Mouse (Mus musculus): ENCODE measurements around the gene 1110032A03Rik. TPM values are rescaled to one million over a fixed set of nuclear protein-coding genes. Genes with fewer than 3 reads are reported as not detected.

The 1110032A03Rik gene
- polyA plus RNA-seq, 1 experiment, result 13.1 TPM

GRCm38 (mm10) chr9:50746214-50746677, 29.1 kb downstream of the 1110032A03Rik start, which contains the start of gene 2310030G06Rik:
TSS of gene 2310030G06Rik (minus strand) at chr9:50746536.
- Histone ChIP-seq H3K27ac (ENCODE audit: insufficient read depth, low read length) (peak within 1 kb of the TSS; percentile 62), H3K4me3 (ENCODE audit: low read depth, low read length) (peak within 1 kb of the TSS; percentile 95)

GRCm38 (mm10) chr9:50745806-50746205, 29.5 kb downstream of the 1110032A03Rik start:
- Histone ChIP-seq H3K36me3 (ENCODE audit: control insufficient read depth, insufficient read depth, low read length, poor library complexity, severe bottlenecking) (no peaks in the 10 kb centered on the region), H3K9me3 (replicated peaks; ENCODE audit: control insufficient read depth, insufficient read depth, low read length, poor library complexity, severe bottlenecking) (no peaks in the 10 kb centered on the region), H3K27me3 (ENCODE audit: control insufficient read depth, insufficient read depth, low read length, poor library complexity, severe bottlenecking) (no peaks in the 10 kb centered on the region), H3K4me1 (ENCODE audit: control insufficient read depth, insufficient read depth, low read length) (peaks cover 2% of the 10 kb centered on the region), H3K4me3 (ENCODE audit: low read depth, low read length) (peak overlapping the region; percentile 95), H3K27ac (ENCODE audit: insufficient read depth, low read length) (peak overlapping the region; percentile 62; the same call in 1 of the 2 replicates), H3K9ac (ENCODE audit: low read depth, poor library complexity, severe bottlenecking) (peak overlapping the region; percentile 65)
- TF ChIP-seq POLR2A (IDR thresholded peaks at IDR 0.05; ENCODE audit: insufficient read depth, low read length), result no peak
- TF ChIP-seq EP300 (IDR thresholded peaks at IDR 0.05; ENCODE audit: insufficient read depth, low read depth, low read length), result no peak
- TF ChIP-seq CTCF (IDR thresholded peaks at IDR 0.05; ENCODE audit: low read depth, low read length), result no peak

More at GRCm38 (mm10) chr9:50746214-50746677, 29.1 kb downstream of the 1110032A03Rik start, which contains the start of gene 2310030G06Rik:
- Histone ChIP-seq H3K36me3 (ENCODE audit: control insufficient read depth, insufficient read depth, low read length, poor library complexity, severe bottlenecking) (no peaks in the 10 kb centered on the region), H3K4me1 (ENCODE audit: control insufficient read depth, insufficient read depth, low read length) (peaks cover 2% of the 10 kb centered on the region), H3K27me3 (ENCODE audit: control insufficient read depth, insufficient read depth, low read length, poor library complexity, severe bottlenecking) (no peaks in the 10 kb centered on the region), H3K9ac (ENCODE audit: low read depth, poor library complexity, severe bottlenecking) (peak within 1 kb of the TSS; percentile 65), H3K9me3 (replicated peaks; ENCODE audit: control insufficient read depth, insufficient read depth, low read length, poor library complexity, severe bottlenecking) (no peaks in the 10 kb centered on the region)
- TF ChIP-seq CTCF (IDR thresholded peaks at IDR 0.05; ENCODE audit: low read depth, low read length) (peak; percentile 28), EP300 (IDR thresholded peaks at IDR 0.05; ENCODE audit: insufficient read depth, low read depth, low read length) (0 out of 2 replicates have a peak, but pooled peaks have one; percentile 42), POLR2A (IDR thresholded peaks at IDR 0.05; ENCODE audit: insufficient read depth, low read length) (no peak)

- no peak overlapping the region for H3K4me3 ChIP-seq (ENCODE audit: low read depth, low read length)
- H3K27me3 ChIP-seq (ENCODE audit: control insufficient read depth, insufficient read depth, low read length, poor library complexity, severe bottlenecking), result no peaks in the 10 kb centered on the region
- TF ChIP-seq POLR2A (IDR thresholded peaks at IDR 0.05; ENCODE audit: insufficient read depth, low read length) (no peak), EP300 (IDR thresholded peaks at IDR 0.05; ENCODE audit: insufficient read depth, low read depth, low read length) (no peak), CTCF (IDR thresholded peaks at IDR 0.05; ENCODE audit: low read depth, low read length) (no peak)
- no peaks in the 10 kb centered on the region for H3K36me3 ChIP-seq (ENCODE audit: control insufficient read depth, insufficient read depth, low read length, poor library complexity, severe bottlenecking)
- H3K9me3 ChIP-seq (replicated peaks; ENCODE audit: control insufficient read depth, insufficient read depth, low read length, poor library complexity, severe bottlenecking), result no peaks in the 10 kb centered on the region
- no peak overlapping the region for H3K9ac ChIP-seq (ENCODE audit: low read depth, poor library complexity, severe bottlenecking)
- 0 out of 2 replicates have a peak overlapping the region, but pooled peaks have one; percentile 1 for H3K27ac ChIP-seq (ENCODE audit: insufficient read depth, low read length)
- H3K4me1 ChIP-seq (ENCODE audit: control insufficient read depth, insufficient read depth, low read length), result peaks cover 2% of the 10 kb centered on the region
Measured at GRCm38 (mm10) chr9:50742744-50743143, 32.6 kb downstream of the 1110032A03Rik start.

- Histone ChIP-seq H3K9me3 (replicated peaks; ENCODE audit: control insufficient read depth, insufficient read depth, low read length, poor library complexity, severe bottlenecking) (no peaks in the 10 kb centered on the region), H3K9ac (ENCODE audit: low read depth, poor library complexity, severe bottlenecking) (no peak overlapping the region), H3K27me3 (ENCODE audit: control insufficient read depth, insufficient read depth, low read length, poor library complexity, severe bottlenecking) (no peaks in the 10 kb centered on the region), H3K36me3 (ENCODE audit: control insufficient read depth, insufficient read depth, low read length, poor library complexity, severe bottlenecking) (no peaks in the 10 kb centered on the region), H3K4me3 (ENCODE audit: low read depth, low read length) (no peak overlapping the region), H3K27ac (ENCODE audit: insufficient read depth, low read length) (no peak overlapping the region), H3K4me1 (ENCODE audit: control insufficient read depth, insufficient read depth, low read length) (peaks cover 2% of the 10 kb centered on the region)
- TF ChIP-seq POLR2A (IDR thresholded peaks at IDR 0.05; ENCODE audit: insufficient read depth, low read length) (no peak), EP300 (IDR thresholded peaks at IDR 0.05; ENCODE audit: insufficient read depth, low read depth, low read length) (no peak), CTCF (IDR thresholded peaks at IDR 0.05; ENCODE audit: low read depth, low read length) (no peak)
Measured at GRCm38 (mm10) chr9:50742261-50742660, 33.1 kb downstream of the 1110032A03Rik start.

GRCm38 (mm10) chr9:50740867-50741784, 34.2 kb downstream of the 1110032A03Rik start:
- no peaks in the 10 kb centered on the region for H3K36me3 ChIP-seq (ENCODE audit: control insufficient read depth, insufficient read depth, low read length, poor library complexity, severe bottlenecking)
- peaks cover 2% of the 10 kb centered on the region for H3K4me1 ChIP-seq (ENCODE audit: control insufficient read depth, insufficient read depth, low read length)
- no peak overlapping the region for H3K4me3 ChIP-seq (ENCODE audit: low read depth, low read length)
- H3K27me3 ChIP-seq (ENCODE audit: control insufficient read depth, insufficient read depth, low read length, poor library complexity, severe bottlenecking), result no peaks in the 10 kb centered on the region
- no peaks in the 10 kb centered on the region for H3K9me3 ChIP-seq (replicated peaks; ENCODE audit: control insufficient read depth, insufficient read depth, low read length, poor library complexity, severe bottlenecking)
- TF ChIP-seq POLR2A (IDR thresholded peaks at IDR 0.05; ENCODE audit: insufficient read depth, low read length) (no peak), CTCF (IDR thresholded peaks at IDR 0.05; ENCODE audit: low read depth, low read length) (no peak), EP300 (IDR thresholded peaks at IDR 0.05; ENCODE audit: insufficient read depth, low read depth, low read length) (no peak)
- H3K27ac ChIP-seq (ENCODE audit: insufficient read depth, low read length), result no peak overlapping the region
- H3K9ac ChIP-seq (ENCODE audit: low read depth, poor library complexity, severe bottlenecking), result no peak overlapping the region
